Mouse (Mus musculus) frontal cortex, postnatal 14 days (tissue): ENCODE data around the gene Zc3h13.

Experiments
- DNase-seq, 2 experiments: peaks; one replicate each; pipeline ENCODE4 v3.0.0; 2022; ENCODE audit warnings: low spot score in 2 of 2

The Zc3h13 gene

GRCm38 (mm10) chr14:75284193-75284915 is at the start of gene Zc3h13:
Zc3h13 (plus strand) TSS chr14:75284373.
- DNase-seq: peak; percentile 91 to 97

GRCm38 (mm10) chr14:75235552-75235951 is 48.6 kb upstream of the Zc3h13 start:
- DNase-seq: no peak

- DNase-seq: peak; percentile 35 to 39
These were observed 48.1 kb upstream of the Zc3h13 start for GRCm38 (mm10) chr14:75235955-75236635.

- no peak for DNase-seq
These were observed 47.6 kb upstream of the Zc3h13 start for GRCm38 (mm10) chr14:75236636-75237003.

- DNase-seq: no peak
These were observed 47.1 kb upstream of the Zc3h13 start for GRCm38 (mm10) chr14:75237096-75237495.

- DNase-seq: no peak
These were observed 46.0 kb upstream of the Zc3h13 start for GRCm38 (mm10) chr14:75238054-75238692.

GRCm38 (mm10) chr14:75242087-75242486 is 42.1 kb upstream of the Zc3h13 start, which contains the start of gene Cpb2:
Cpb2 (plus strand) TSS chr14:75242287.
- DNase-seq: no peak

- no peak for DNase-seq
These were observed 37.9 kb upstream of the Zc3h13 start for GRCm38 (mm10) chr14:75246024-75247000.

- no peak for DNase-seq
These were observed 33.7 kb upstream of the Zc3h13 start for GRCm38 (mm10) chr14:75250432-75250831.

GRCm38 (mm10) chr14:75256521-75256920 is 27.7 kb upstream of the Zc3h13 start:
- DNase-seq: no peak

- DNase-seq: no peak
These were observed 14.6 kb upstream of the Zc3h13 start for GRCm38 (mm10) chr14:75269531-75269930.

- no peak for DNase-seq
These were observed 4.5 kb upstream of the Zc3h13 start for GRCm38 (mm10) chr14:75279716-75280115.

GRCm38 (mm10) chr14:75280406-75280805 is 3.8 kb upstream of the Zc3h13 start:
- DNase-seq: no peak

- DNase-seq: no peak
These were observed 472 bp upstream of the Zc3h13 start for GRCm38 (mm10) chr14:75283609-75284192.

- DNase-seq: no peak
These were observed 16.9 kb downstream of the Zc3h13 start for GRCm38 (mm10) chr14:75301081-75301480.

GRCm38 (mm10) chr14:75303807-75304206 is 19.6 kb downstream of the Zc3h13 start:
- no peak for DNase-seq

GRCm38 (mm10) chr14:75307855-75308254 is 23.7 kb downstream of the Zc3h13 start:
- no peak for DNase-seq

GRCm38 (mm10) chr14:75309336-75309992 is 25.3 kb downstream of the Zc3h13 start:
- DNase-seq: no peak

GRCm38 (mm10) chr14:75314484-75314883 is 30.3 kb downstream of the Zc3h13 start:
- no peak for DNase-seq

- DNase-seq: no peak
These were observed 34.6 kb downstream of the Zc3h13 start for GRCm38 (mm10) chr14:75318736-75319135.

GRCm38 (mm10) chr14:75320269-75320668 is 36.1 kb downstream of the Zc3h13 start:
- DNase-seq: no peak
